Mouse (Mus musculus): ENCODE measurements around the gene Usp45.

The Usp45 gene

DNA sequence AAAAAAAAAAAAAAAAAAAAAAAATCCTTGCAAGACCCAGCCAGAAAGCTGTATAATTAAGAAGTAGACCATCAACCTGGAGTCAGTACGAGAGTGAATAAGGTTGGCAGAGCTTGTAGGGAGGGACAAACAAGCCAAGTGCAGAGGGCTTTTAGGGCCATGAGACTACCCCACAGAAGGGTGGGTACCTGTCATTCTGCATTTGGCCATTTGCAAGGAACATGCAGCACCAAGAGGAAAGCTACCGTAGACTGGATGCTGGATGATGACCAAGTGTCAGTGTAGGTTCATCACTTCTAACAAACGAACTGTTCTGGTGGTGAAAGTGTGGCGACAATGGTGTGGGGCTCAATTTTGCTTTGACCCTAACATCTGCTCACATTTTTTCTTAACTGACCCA, 22.9 kb downstream of the Usp45 start:
- DNase-seq (ENCODE audit: low read depth, low spot score): no peak

DNA sequence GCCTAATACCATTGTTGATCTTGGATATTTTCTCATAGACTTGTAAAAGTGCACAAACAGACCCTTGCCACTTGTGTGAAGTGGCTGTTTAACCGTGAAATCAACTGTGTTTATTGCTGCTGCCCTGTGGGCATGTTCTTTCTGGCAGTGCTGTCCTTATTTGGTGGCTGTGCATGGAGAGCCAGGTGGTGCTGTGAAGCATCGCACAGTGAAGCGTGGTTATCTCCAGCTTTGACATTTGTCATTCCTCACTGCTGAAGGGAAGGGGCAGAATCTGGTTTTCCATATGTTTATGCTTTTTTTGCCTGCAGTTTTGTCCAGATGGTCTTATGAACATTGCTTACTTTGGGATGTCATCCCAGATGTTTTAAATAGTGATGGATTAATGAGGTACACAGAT, 26.7 kb downstream of the Usp45 start:
- peak; percentile 66 for DNase-seq (ENCODE audit: low read depth, low spot score)

GRCm38 (mm10) chr4:21801013-21801412, 34.1 kb downstream of the Usp45 start:
- no peak for DNase-seq (ENCODE audit: low read depth, low spot score)

DNA sequence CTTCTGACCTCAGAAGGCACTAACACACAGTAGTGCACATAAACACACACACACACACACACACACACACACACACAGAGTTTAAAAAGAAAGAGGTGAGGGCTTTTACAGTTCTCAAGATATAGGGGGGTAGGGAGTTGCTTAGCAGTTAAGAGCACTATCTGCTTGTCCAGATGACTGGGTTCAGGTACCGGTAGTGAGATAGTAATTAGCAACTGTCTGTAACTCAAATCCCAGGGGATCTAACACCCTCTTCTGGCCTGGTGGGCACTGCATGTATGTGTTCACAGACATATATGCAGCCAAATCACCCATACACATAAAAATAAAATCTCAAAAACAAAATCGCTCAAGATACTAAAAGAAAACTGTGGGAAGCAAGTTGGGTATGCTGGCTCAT, 34.7 kb downstream of the Usp45 start:
- DNase-seq (ENCODE audit: low read depth, low spot score): no peak

DNA sequence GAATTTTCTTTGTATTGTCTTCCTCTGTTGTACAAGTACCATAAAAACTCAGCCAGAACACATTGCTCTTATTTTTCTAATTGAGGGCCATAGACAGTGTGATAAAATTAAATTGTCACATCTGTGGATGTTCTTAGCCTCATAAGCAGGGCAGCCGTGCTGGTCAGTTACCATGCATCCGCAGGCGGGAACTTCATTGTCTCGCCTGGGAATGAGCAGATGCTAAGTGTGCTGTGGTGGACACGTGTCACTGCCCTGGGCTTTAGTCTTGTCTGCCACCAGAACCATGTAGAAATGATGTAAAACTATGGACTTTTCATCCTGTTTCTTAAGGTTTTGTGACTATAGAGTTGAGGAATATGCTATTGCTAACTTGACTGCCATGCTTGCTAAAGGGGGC, 40.2 kb downstream of the Usp45 start:
- no peak for DNase-seq (ENCODE audit: low read depth, low spot score)

DNA sequence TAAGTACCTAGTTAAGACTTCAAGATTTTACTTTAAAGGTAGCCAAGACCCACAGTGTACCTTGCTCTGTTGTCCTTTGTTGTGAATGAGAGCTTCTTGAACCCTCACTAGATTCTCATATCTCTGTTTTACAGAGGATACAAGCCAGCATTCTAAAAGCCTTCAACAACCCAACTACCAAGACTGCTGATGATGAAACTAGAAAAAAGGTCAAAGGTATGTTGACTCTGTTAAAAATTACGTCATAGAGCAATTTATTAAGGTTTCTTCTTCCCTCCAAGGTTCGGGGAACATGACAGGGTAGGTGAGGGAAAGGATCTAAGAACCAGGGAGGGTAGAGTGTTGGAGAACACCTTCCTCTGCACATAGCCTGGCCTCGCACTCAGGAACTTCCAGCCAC, 43.7 kb downstream of the Usp45 start:
- DNase-seq (ENCODE audit: low read depth, low spot score): no peak

- DNase-seq (ENCODE audit: low read depth, low spot score): no peak
Measured at GRCm38 (mm10) chr4:21812635-21813034, 45.7 kb downstream of the Usp45 start.

- peak; percentile 76 for DNase-seq (ENCODE audit: low read depth, low spot score)
Measured at GRCm38 (mm10) chr4:21814029-21814428, 47.1 kb downstream of the Usp45 start.

GRCm38 (mm10) chr4:21826616-21827015, 59.7 kb downstream of the Usp45 start:
- no peak for DNase-seq (ENCODE audit: low read depth, low spot score)

GRCm38 (mm10) chr4:21832844-21833243, 65.9 kb downstream of the Usp45 start:
- DNase-seq (ENCODE audit: low read depth, low spot score): no peak

DNA sequence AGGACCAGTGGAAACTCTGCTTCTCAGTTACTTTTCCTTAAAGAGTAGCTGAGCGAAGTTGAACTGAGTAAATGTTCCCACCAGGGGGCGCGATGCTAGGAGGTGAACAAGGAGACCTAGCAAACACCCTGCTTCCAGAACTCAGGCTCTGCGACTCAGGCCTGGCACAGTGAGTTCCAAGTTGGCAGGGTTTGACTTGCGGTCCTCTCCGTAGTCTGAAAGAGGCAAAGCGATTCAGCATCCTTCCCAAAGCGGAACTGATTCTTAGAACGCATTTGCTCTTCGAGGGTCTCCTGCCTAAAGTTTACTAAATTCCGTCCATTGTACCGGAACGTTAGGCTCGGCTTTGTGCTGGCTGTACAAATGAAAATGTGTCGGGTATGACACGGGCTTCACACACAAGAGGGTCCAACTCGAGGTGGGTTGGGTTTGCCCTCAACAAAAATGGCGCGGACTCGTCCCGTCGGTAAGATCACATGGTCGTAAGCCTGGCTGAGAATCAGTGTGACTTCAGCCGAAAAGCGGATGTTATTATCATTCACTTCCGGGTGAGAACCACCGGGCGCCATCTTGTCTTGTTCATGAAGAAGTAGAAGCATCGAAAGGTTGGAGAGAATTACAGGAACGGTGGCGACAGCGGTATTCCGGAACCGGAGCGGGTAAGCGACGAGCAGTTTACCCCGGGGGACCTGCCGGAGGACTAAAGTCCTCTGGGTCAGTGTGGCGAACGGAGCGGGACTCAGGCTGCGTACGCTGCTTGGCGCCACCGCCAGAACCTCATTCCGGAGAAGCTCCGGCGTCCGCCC, 80.7 kb downstream of the Usp45 start, which contains the start of gene Pnisr:
TSS of gene Pnisr (plus strand) at position 103 of the 806 bp plus-strand sequence.
- peak; percentile 99 for DNase-seq (ENCODE audit: low read depth, low spot score)

DNA sequence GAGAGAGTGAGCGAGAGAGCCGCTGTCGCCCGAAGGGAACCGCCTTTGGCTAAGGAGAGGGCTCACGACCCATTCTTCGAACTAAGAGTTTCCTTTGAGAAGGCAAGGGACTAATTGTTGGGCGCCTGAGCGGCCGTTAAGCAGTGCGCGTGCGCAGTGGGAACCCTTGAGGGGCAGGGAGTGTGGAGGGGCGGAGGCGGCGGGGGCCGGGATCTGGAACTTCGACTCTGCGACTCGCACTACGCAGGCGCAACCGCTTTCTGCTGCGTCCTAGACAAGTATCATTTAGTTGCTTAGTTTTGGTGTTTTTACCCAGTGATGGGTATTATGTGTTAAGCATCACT, 81.3 kb downstream of the Usp45 start:
- peak; percentile 93 for DNase-seq (ENCODE audit: low read depth, low spot score)

DNA sequence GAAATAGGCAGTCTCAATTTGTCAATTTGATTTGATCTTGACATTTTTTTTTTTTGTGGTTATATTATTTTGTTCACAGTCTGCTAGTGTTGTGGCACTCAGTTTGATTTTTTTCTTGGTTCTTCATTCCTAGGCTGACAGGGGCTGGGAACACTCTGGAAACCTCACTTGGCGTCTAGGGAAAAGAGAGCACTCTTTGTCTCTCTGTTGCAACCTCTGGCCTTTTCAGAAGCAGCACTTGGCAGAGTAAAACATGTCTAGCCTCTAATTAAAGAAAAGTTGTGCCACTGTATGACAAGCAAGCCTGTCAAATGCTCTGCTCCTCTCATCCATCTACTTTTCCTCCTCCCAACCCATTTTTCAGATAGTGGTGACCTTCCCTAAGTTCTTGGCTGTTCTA, 90.5 kb downstream of the Usp45 start:
- DNase-seq (ENCODE audit: low read depth, low spot score): no peak

DNA sequence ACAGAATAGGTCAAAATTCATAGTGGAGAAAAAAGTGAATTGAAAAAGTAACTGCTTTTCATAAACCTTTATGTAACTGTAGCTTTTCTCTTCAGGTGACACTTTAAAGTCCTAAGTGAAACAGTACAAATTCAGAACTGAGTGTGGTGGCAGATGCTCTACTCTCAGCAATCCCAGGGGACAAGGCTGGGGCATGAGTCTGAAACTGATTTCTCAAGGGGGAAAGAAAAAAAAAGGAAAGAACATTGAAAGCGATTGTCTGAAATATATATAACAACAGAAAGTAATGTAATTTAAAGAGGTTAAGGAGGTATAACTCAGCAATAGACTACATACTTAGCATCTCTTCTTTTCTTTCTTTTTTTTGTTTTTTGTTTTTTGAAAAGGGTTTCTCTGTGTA, 98.3 kb downstream of the Usp45 start:
- DNase-seq (ENCODE audit: low read depth, low spot score): no peak

DNA sequence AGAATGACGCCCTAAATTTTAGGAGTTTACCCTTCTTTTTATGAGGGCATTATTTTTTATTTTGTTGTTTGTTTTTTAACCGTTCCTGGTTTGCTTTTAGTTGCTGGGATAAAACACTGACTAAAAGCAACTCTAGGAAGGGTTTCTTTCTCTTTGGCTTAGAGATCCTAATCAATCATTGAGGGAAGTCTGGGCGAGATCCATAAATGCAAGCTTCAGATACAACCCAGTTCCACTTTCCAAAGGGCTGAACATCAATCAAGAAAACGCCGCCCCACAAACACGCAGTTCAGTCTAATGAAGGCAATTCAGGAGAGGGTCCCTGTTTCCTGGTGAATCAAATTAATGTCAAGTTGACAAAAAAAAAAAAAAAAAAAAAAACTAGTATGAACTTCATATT, 111.8 kb downstream of the Usp45 start:
- DNase-seq (ENCODE audit: low read depth, low spot score): no peak

GRCm38 (mm10) chr4:21879565-21880220, 112.7 kb downstream of the Usp45 start, which contains the start of gene Coq3:
Coq3 (plus strand) TSS chr4:21879673.
- peak; percentile 95 for DNase-seq (ENCODE audit: low read depth, low spot score)

GRCm38 (mm10) chr4:21882806-21883205, 115.8 kb downstream of the Usp45 start:
- no peak for DNase-seq (ENCODE audit: low read depth, low spot score)

GRCm38 (mm10) chr4:21885831-21886230, 118.9 kb downstream of the Usp45 start:
- DNase-seq (ENCODE audit: low read depth, low spot score): peak; percentile 52

Measured in brain, adult 2 months (tissue).